Mouse (Mus musculus) E14TG2a.4 (cell line): ENCODE measurements around the gene Hoxd3.

Experiments used
- H3K27me3 ChIP-seq: 2 replicates; pipeline ENCODE4 v1.6.1; 2014; ENCODE audit warnings: low read length, control low read depth; ENCODE audit not compliant: insufficient read depth
- H3K36me3 ChIP-seq: 2 replicates; pipeline ENCODE4 v1.6.1; 2014; ENCODE audit warnings: low read length, control low read depth; ENCODE audit not compliant: insufficient read depth
- H3K4me1 ChIP-seq: replicated peaks from 2 replicates; pipeline ENCODE4 v1.6.1; 2014; ENCODE audit warnings: low read depth, low read length, control low read depth
- H3K4me3 ChIP-seq: replicated peaks from 2 replicates; pipeline ENCODE4 v1.5.1; 2014; ENCODE audit warnings: mild to moderate bottlenecking, low read length
- H3K9me3 ChIP-seq: 2 replicates; pipeline ENCODE4 v1.6.1; 2014; ENCODE audit warnings: low read length, control low read depth
- CTCF ChIP-seq: conservative IDR thresholded peaks from 2 replicates; pipeline ENCODE4 v1.5.1; 2014; ENCODE audit warnings: low read length
- NANOG ChIP-seq: IDR thresholded peaks from 2 replicates; pipeline ENCODE4 v1.6.1; 2014; ENCODE audit warnings: borderline replicate concordance, low read length, mixed read lengths
- POU5F1 ChIP-seq: IDR thresholded peaks from 2 replicates; pipeline ENCODE4 v1.6.1; 2014; ENCODE audit warnings: low read length, borderline replicate concordance

Hoxd3 gene

DNA sequence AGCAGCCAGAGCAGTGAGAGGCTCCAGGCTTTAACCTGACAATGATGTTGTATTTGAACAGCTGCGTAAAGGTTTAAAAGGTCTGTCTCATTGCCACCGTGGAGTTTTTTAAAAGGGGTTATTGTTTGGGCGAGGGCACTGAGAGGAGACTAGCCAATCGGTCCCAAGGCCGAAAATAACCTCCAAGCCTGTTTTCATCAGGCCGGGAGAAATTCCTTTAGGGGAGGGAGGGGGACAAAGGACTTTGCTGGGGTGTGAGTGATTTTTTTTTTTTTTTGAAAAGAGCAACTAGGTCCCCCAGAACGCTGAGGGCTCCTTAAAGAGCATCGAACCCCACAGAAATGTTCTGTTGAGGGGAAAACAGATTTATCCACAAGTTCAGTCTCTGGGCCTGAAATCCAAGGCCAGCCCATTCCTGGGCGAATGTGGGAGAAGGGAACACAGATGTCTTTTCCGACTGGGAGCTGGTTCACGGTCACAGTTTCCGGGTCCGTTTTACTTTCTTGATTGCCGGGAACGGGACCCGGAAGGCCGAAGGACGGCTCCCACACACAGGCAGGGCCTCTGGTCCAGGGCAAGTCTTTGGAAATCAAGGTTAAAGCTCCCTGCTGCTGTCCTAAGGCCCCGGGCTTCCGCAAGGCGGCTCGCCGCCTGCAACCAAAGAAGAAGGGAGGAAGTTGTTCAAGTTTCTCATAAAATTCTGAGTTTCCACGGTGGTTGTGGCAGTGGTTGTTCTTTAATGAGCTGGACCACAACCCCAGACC lies 22.0 kb upstream of the Hoxd3 start:
- peaks cover 58% of the 10 kb centered on the region for H3K4me1 ChIP-seq
- no peaks in the 10 kb centered on the region for H3K36me3 ChIP-seq
- TF ChIP-seq CTCF, result no peak
- no peaks in the 10 kb centered on the region for H3K9me3 ChIP-seq
- no peak overlapping the region for H3K4me3 ChIP-seq
- peaks cover 90% of the 10 kb centered on the region for H3K27me3 ChIP-seq

DNA sequence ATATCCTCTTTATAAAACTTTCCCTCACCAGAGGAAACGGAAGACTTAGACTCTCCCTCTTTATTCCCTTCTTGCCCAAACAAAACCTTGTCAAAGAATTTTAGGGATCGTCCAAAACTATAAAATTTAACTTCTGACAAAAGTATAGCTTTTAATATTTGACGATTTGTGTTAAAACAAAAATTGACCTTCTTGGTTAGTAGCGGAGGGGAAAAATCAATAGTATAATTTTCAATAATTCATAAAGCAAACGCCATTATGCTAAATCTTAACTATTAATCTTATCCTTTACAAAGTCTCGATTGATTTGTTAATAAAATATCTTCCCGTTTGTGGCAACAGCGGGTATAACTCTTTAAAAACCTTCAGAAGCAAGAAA lies 21.4 kb upstream of the Hoxd3 start:
- TF ChIP-seq CTCF, result no peak
- no peaks in the 10 kb centered on the region for H3K9me3 ChIP-seq

DNA sequence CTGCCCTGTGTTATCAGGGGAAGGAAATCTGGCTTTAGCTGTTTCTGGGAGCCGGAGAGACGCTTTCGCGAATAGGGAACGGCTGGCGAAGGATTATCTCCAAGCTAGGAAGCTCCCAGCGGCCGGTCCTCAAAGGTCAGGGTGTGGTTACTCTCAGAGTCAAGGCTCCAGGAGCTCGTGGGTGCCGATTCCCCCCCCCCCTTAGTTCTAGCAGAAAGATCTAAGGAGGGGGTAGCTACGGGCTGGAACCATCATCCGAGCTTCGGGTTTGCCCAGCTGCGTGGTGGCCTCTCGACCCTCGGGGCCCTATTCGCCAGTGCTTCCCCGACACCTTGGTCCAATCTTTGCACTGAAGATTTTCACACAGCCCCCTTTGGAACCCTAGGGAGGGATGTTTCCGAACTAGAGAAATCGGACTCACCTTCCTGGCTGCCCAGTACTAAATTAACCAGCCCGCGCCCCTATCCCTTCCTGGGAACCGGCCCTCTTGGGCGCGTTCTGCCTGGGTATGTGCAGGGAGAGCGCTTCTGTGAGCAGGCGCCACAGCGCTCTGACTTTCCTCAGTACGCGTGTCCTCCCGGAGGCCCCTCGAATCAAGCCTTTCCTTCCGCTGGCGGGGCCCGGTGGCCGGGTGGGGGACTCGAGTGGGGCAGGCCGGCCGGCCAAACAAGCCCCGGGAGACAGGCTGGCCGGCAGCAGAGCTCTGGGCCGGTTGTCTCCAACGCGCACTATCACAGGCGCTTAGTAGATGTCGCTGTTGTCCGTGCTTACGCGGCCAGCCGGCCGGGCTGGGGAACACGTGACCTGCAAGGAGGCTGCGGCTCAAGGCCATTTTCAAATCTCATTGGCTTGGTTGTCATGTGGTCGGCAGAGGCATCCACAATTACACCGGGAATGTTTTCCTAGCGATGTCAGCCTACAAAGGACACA lies 20.4 kb upstream of the Hoxd3 start, which contains the start of gene Hoxd10:
Gene Hoxd10 (plus strand): TSS at position 903 of the 930 bp plus-strand sequence.
- Histone ChIP-seq H3K36me3 (no peaks in the 10 kb centered on the region), H3K4me3 (peak within 1 kb of the TSS; percentile 69), H3K9me3 (no peaks in the 10 kb centered on the region), H3K4me1 (peaks cover 58% of the 10 kb centered on the region), H3K27me3 (peaks cover 96% of the 10 kb centered on the region)
- no peak for TF ChIP-seq CTCF
- TF ChIP-seq POU5F1, result no peak
- TF ChIP-seq NANOG, result no peak

More for the DNA sequence above, 21.4 kb upstream of the Hoxd3 start:
- Histone ChIP-seq H3K27me3 (peaks cover 90% of the 10 kb centered on the region), H3K4me3 (no peak overlapping the region), H3K36me3 (no peaks in the 10 kb centered on the region), H3K4me1 (peaks cover 58% of the 10 kb centered on the region)

DNA sequence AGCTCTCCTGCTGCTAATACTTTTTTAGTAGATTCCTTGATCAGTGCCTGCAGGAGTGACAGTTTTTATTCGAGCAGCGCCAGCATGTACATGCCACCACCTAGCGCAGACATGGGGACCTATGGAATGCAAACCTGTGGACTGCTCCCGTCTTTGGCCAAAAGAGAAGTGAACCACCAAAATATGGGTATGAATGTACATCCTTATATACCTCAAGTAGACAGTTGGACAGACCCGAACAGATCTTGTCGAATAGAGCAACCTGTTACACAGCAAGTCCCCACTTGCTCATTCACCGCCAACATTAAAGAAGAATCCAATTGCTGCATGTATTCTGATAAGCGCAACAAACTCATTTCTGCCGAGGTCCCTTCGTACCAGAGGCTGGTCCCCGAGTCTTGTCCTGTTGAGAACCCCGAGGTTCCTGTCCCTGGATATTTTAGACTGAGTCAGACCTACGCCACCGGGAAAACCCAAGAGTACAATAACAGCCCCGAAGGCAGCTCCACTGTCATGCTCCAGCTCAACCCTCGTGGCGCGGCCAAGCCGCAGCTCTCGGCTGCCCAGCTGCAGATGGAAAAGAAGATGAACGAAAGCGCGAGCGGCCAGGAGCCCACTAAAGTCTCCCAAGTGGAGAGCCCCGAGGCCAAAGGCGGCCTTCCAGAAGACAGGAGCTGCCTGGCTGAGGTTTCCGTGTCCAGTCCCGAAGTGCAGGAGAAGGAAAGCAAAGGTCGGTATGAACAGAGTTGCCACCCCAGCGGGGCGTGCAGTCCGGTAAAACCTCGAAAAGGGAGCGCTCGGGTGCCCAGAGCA lies 19.5 kb upstream of the Hoxd3 start:
- peaks cover 53% of the 10 kb centered on the region for H3K4me1 ChIP-seq
- TF ChIP-seq CTCF (no peak), NANOG (no peak), POU5F1 (no peak)
- H3K9me3 ChIP-seq, result no peaks in the 10 kb centered on the region
- H3K27me3 ChIP-seq, result peaks cover 96% of the 10 kb centered on the region
- no peaks in the 10 kb centered on the region for H3K36me3 ChIP-seq
- H3K4me3 ChIP-seq, result peak overlapping the region; percentile 2

DNA sequence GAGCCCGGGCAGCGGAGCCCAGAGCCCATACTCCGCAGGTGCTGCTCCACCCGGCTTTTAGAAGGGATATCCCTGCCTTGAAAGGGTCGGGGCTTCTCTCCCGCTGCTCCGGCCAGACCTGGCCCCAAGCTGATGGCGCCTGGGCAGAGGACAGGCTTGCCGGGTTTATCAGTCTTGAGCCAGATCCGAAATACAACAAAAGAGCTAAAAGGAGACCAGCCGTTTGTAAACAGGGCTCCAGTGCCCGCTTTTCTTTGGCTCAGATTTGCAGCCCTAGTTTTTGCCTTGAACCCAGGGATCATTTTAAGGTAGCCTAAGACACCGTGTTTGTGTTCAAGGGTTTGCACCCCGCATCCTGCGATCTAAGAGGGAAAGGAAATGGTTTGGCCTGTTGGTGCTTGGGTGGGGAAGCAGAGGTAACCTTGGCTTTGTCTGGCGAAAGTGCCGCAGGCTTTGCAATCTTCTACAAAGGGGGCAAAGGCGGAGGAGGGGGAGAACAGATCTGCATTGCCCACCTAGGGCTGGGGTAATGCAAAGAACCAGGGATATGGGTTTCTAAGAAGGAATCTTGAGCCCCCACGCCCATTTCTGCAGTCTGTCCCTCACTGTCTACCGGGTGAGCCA lies 18.8 kb upstream of the Hoxd3 start:
- Histone ChIP-seq H3K36me3 (no peaks in the 10 kb centered on the region), H3K27me3 (peaks cover 96% of the 10 kb centered on the region), H3K9me3 (no peaks in the 10 kb centered on the region), H3K4me3 (peak overlapping the region; percentile 2), H3K4me1 (peaks cover 46% of the 10 kb centered on the region)
- no peak for TF ChIP-seq POU5F1
- TF ChIP-seq NANOG, result no peak
- no peak for TF ChIP-seq CTCF

DNA sequence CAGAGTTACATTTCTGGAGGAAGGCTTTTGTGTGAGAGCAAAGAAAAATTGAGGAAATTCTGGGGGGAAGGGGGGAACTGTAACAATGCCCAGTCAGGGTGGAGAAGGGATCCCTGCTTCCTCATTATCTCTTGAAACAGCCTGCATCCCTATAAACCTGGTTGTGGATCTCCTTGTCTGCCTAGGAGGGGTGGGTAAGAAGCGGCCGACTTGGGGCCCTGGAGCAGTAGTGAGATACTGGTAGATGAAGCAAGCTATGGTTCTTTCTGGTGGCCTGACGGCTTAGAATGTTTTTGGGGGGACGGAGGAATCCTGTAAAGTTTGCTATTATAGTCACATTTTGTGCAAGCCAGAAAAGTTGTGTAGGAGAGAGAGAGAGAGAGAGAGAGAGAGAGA lies 18.3 kb upstream of the Hoxd3 start:
- TF ChIP-seq POU5F1 (no peak), CTCF (no peak), NANOG (no peak)
- H3K27me3 ChIP-seq, result peaks cover 96% of the 10 kb centered on the region
- H3K36me3 ChIP-seq, result no peaks in the 10 kb centered on the region
- H3K4me3 ChIP-seq, result 0 out of 2 replicates have a peak overlapping the region, but pooled peaks have one; percentile 2
- H3K4me1 ChIP-seq, result peaks cover 45% of the 10 kb centered on the region
- no peaks in the 10 kb centered on the region for H3K9me3 ChIP-seq

DNA sequence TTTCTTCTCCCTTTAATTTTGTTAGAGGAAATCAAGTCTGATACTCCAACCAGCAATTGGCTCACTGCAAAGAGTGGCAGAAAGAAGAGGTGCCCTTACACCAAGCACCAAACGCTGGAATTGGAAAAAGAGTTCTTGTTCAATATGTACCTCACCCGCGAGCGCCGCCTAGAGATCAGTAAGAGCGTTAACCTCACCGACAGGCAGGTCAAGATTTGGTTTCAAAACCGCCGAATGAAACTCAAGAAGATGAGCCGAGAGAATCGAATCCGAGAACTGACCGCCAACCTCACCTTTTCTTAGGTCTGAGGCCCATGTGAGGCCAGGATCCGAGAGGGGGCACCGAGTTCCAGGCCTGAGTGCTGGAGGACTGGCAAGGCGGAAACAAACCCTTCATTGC lies 17.7 kb upstream of the Hoxd3 start:
- Histone ChIP-seq H3K4me3 (no peak overlapping the region), H3K4me1 (peaks cover 49% of the 10 kb centered on the region), H3K9me3 (no peaks in the 10 kb centered on the region), H3K36me3 (no peaks in the 10 kb centered on the region), H3K27me3 (peaks cover 96% of the 10 kb centered on the region)
- no peak for TF ChIP-seq NANOG
- peak; percentile 85 for TF ChIP-seq CTCF
- TF ChIP-seq POU5F1, result no peak
